Mouse (Mus musculus) embryonic facial prominence, embryonic 10.5 days (tissue): ENCODE data around the gene Nicn1. TPM values are rescaled to one million over a fixed set of nuclear protein-coding genes. Genes with fewer than 3 reads are reported as not detected.
"Not testable (repeated sequence)": the region's sequence is repeated elsewhere in the genome, so short reads cannot be mapped to it uniquely, and the experiment has no call there.

Source experiments
- DNase-seq: peaks from one replicate; pipeline ENCODE4 v3.0.0-alpha.2; 2017; ENCODE audit warnings: low spot score
- H3K27ac ChIP-seq: fragments of 300-500 bp; sonication (generic); replicated peaks from 2 replicates; pipeline ENCODE4 v1.5.1; 2016; ENCODE audit warnings: mild to moderate bottlenecking
- H3K27me3 ChIP-seq: fragments of 300-500 bp; sonication (generic); replicated peaks from 2 replicates; pipeline ENCODE4 v1.6.1; 2016; ENCODE audit warnings: low read depth, mild to moderate bottlenecking; ENCODE audit not compliant: poor library complexity, severe bottlenecking
- H3K36me3 ChIP-seq: fragments of 300-500 bp; sonication (generic); replicated peaks from 2 replicates; pipeline ENCODE4 v1.6.1; 2016; ENCODE audit warnings: mild to moderate bottlenecking, moderate library complexity
- H3K4me1 ChIP-seq: fragments of 300-500 bp; sonication (generic); 2 replicates; pipeline ENCODE4 v1.6.1; 2016
- H3K4me3 ChIP-seq: fragments of 300-500 bp; sonication (generic); 2 replicates; pipeline ENCODE4 v1.5.1; 2016; ENCODE audit warnings: mild to moderate bottlenecking, moderate library complexity
- H3K9me3 ChIP-seq: fragments of 300-500 bp; sonication (generic); 2 replicates; pipeline ENCODE4 v1.6.1; 2016; ENCODE audit warnings: mild to moderate bottlenecking
- WGBS: fragments of 180-500 bp; shearing (Covaris S2); methylation state at CpG from one replicate; pipeline ENCODE4 v1.1.7; 2016; 5-methylcytosine and 5-hydroxymethylcytosine counted together
- polyA plus RNA-seq: library from polyadenylated mRNA; unstranded; fragments of >200 nt; fragmentation: Nextera tagmentation; extraction: Ambion mirVana; gene quantifications from 2 replicates; pipeline ENCODE4 v1.2.1, GENCODE M21; 2016

Nicn1 gene
- polyA plus RNA-seq, 1 experiment from 2014 or later = 39.3 TPM

GRCm38 (mm10) chr9:108317572-108317971 lies 27.3 kb downstream of the Nicn1 start:
- Histone ChIP-seq H3K27ac (no peak overlapping the region), H3K4me1 (0 out of 2 replicates have a peak, but pooled peaks cover 2% of the 10 kb centered on the region), H3K36me3 (peaks cover 84% of the 10 kb centered on the region), H3K9me3 (no peaks in the 10 kb centered on the region), H3K4me3 (no peak overlapping the region), H3K27me3 (no peaks in the 10 kb centered on the region)
- WGBS = 94% methylated on average over 3 of the region's 3 CpGs
- DNase-seq = no peak

- DNase-seq = no peak
- H3K27ac ChIP-seq = no peak overlapping the region
- no peak overlapping the region for H3K4me3 ChIP-seq
- H3K36me3 ChIP-seq = peaks cover 92% of the 10 kb centered on the region
- no peaks in the 10 kb centered on the region for H3K9me3 ChIP-seq
- WGBS = 92% methylated on average over 2 of the region's 2 CpGs
- H3K27me3 ChIP-seq = no peaks in the 10 kb centered on the region
- H3K4me1 ChIP-seq = 0 out of 2 replicates have a peak, but pooled peaks cover 2% of the 10 kb centered on the region
Observed at GRCm38 (mm10) chr9:108318462-108318861, 28.2 kb downstream of the Nicn1 start.

- not testable (repeated sequence) for H3K4me3 ChIP-seq, H3K27ac ChIP-seq, DNase-seq, H3K4me1 ChIP-seq, H3K27me3 ChIP-seq, H3K9me3 ChIP-seq
- whole genome bisulfite sequencing = 82% methylated on average over 7 of the region's 7 CpGs
- H3K36me3 ChIP-seq = peaks cover 93% of the 10 kb centered on the region
Observed at GRCm38 (mm10) chr9:108322054-108322453, 31.8 kb downstream of the Nicn1 start.

GRCm38 (mm10) chr9:108324784-108325183 lies 34.6 kb downstream of the Nicn1 start:
- Histone ChIP-seq H3K27me3 (no peaks in the 10 kb centered on the region), H3K36me3 (peaks cover 97% of the 10 kb centered on the region), H3K9me3 (no peaks in the 10 kb centered on the region), H3K4me1 (0 out of 2 replicates have a peak, but pooled peaks cover 2% of the 10 kb centered on the region), H3K4me3 (no peak overlapping the region), H3K27ac (no peak overlapping the region)
- WGBS = 87% methylated on average over 1 of the region's 1 CpGs
- DNase-seq = no peak

GRCm38 (mm10) chr9:108325811-108326210 lies 35.6 kb downstream of the Nicn1 start:
- H3K9me3 ChIP-seq = no peaks in the 10 kb centered on the region
- DNase-seq = no peak
- peaks cover 97% of the 10 kb centered on the region for H3K36me3 ChIP-seq
- no peaks in the 10 kb centered on the region for H3K27me3 ChIP-seq
- no peaks in the 10 kb centered on the region for H3K4me1 ChIP-seq
- WGBS = 95% methylated on average over 2 of the region's 2 CpGs
- H3K27ac ChIP-seq = no peak overlapping the region
- no peak overlapping the region for H3K4me3 ChIP-seq

- DNase-seq = no peak
- peak overlapping the region; percentile 94 for H3K4me3 ChIP-seq
- peaks cover 40% of the 10 kb centered on the region for H3K4me1 ChIP-seq
- peak overlapping the region; percentile 97 for H3K27ac ChIP-seq
- H3K27me3 ChIP-seq = no peaks in the 10 kb centered on the region
- 71% methylated on average over 10 of the region's 10 CpGs for WGBS
- H3K36me3 ChIP-seq = peaks cover 52% of the 10 kb centered on the region
- no peaks in the 10 kb centered on the region for H3K9me3 ChIP-seq
Observed at GRCm38 (mm10) chr9:108337848-108338550, 47.8 kb downstream of the Nicn1 start.

- DNase-seq = peak; percentile 24
- Histone ChIP-seq H3K27ac (peak overlapping the region; percentile 97), H3K36me3 (peaks cover 47% of the 10 kb centered on the region), H3K27me3 (no peaks in the 10 kb centered on the region), H3K4me1 (peaks cover 40% of the 10 kb centered on the region), H3K4me3 (peak overlapping the region; percentile 94), H3K9me3 (no peaks in the 10 kb centered on the region)
- 21% methylated on average over 6 of the region's 6 CpGs for WGBS
Observed at GRCm38 (mm10) chr9:108338551-108338885, 48.3 kb downstream of the Nicn1 start.

- Histone ChIP-seq H3K9me3 (no peaks in the 10 kb centered on the region), H3K4me3 (peak within 1 kb of the TSS; percentile 94), H3K4me1 (peaks cover 40% of the 10 kb centered on the region), H3K36me3 (peaks cover 41% of the 10 kb centered on the region), H3K27me3 (no peaks in the 10 kb centered on the region), H3K27ac (peak within 1 kb of the TSS; percentile 97)
- DNase-seq = peak; percentile 94
- under 1% methylated on average over 49 of the region's 49 CpGs for WGBS
Observed at GRCm38 (mm10) chr9:108338886-108339781, 48.9 kb downstream of the Nicn1 start, which contains the start of gene Gpx1. TSS of gene Gpx1 (plus strand) at chr9:108338903.

- WGBS = 15% methylated on average over 20 of the region's 20 CpGs
- Histone ChIP-seq H3K4me3 (peak overlapping the region; percentile 94), H3K9me3 (no peaks in the 10 kb centered on the region), H3K4me1 (peaks cover 40% of the 10 kb centered on the region), H3K36me3 (peaks cover 34% of the 10 kb centered on the region), H3K27me3 (no peaks in the 10 kb centered on the region), H3K27ac (peak overlapping the region; percentile 97)
- peak; percentile 28 for DNase-seq
Observed at GRCm38 (mm10) chr9:108339886-108340257, 49.6 kb downstream of the Nicn1 start.

GRCm38 (mm10) chr9:108340258-108341138 lies 50.3 kb downstream of the Nicn1 start:
- Histone ChIP-seq H3K4me1 (peaks cover 40% of the 10 kb centered on the region), H3K36me3 (peaks cover 27% of the 10 kb centered on the region), H3K27me3 (no peaks in the 10 kb centered on the region), H3K27ac (peak overlapping the region; percentile 97), H3K4me3 (peak overlapping the region; percentile 94), H3K9me3 (no peaks in the 10 kb centered on the region)
- no peak for DNase-seq
- WGBS = 69% methylated on average over 10 of the region's 10 CpGs

GRCm38 (mm10) chr9:108341139-108341475 lies 50.9 kb downstream of the Nicn1 start:
- DNase-seq = no peak
- Histone ChIP-seq H3K4me1 (peaks cover 40% of the 10 kb centered on the region), H3K4me3 (peak overlapping the region; percentile 94; the same call in 1 of the 2 replicates), H3K36me3 (peaks cover 21% of the 10 kb centered on the region), H3K9me3 (no peaks in the 10 kb centered on the region), H3K27me3 (no peaks in the 10 kb centered on the region), H3K27ac (no peak overlapping the region; the same call in 1 of the 2 replicates)
- WGBS = 87% methylated on average over 5 of the region's 5 CpGs

GRCm38 (mm10) chr9:108341801-108342200 lies 51.6 kb downstream of the Nicn1 start:
- H3K27ac ChIP-seq = peak overlapping the region; percentile 51; the same call in 1 of the 2 replicates
- no peak for DNase-seq

More at GRCm38 (mm10) chr9:108341801-108342200, 51.6 kb downstream of the Nicn1 start:
- H3K27me3 ChIP-seq = no peaks in the 10 kb centered on the region
- H3K36me3 ChIP-seq = peaks cover 17% of the 10 kb centered on the region
- no peaks in the 10 kb centered on the region for H3K9me3 ChIP-seq
- H3K4me3 ChIP-seq = no peak overlapping the region
- H3K4me1 ChIP-seq = peaks cover 42% of the 10 kb centered on the region
